Mouse (Mus musculus): ENCODE data around the gene Vmn1r230. TPM values are rescaled to one million over a fixed set of nuclear protein-coding genes. Genes with fewer than 3 reads are reported as not detected.

The Vmn1r230 gene
- not detected for polyA plus RNA-seq (2017; shearing (Covaris generic))

DNA sequence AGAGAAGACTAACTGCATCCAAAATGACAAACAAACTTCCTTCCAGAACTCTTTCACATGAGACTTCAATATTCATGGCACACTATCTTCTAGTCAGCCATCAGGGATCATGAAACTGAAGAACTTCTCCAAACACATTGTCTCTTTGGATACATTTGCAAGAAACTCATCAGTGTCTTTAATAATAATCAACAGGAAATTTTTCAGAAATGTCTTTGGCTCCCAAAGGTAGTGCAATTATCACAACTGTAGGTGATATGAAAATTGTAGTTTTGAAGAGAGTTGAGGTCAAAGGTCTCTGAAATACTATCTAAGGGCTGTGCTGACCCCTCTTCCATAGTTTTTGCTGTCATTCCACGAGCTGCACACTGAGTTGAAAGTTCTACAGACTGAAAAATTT is at the start of gene Vmn1r230:
TSS of gene Vmn1r230 (plus strand) at position 301 of the 400 bp plus-strand sequence.

GRCm38 (mm10) chr17:20811255-20811654 is 29.0 kb upstream of the Vmn1r230 start, which contains the start of gene Vmn1r229:
Gene Vmn1r229, plus strand, starts transcription at chr17:20811555.

Other genes with a start within 250 kb of the Vmn1r230 start
- gene Vmn2r110, start 244.0 kb upstream of the Vmn1r230 start, polyA plus RNA-seq (2017; shearing (Covaris generic)), result 0.06 TPM
- not detected for gene Fpr-rs3, start 215.6 kb upstream of the Vmn1r230 start, polyA plus RNA-seq (2017; shearing (Covaris generic))
- gene Vmn1r226, start 157.6 kb upstream of the Vmn1r230 start, polyA plus RNA-seq (2017; shearing (Covaris generic)), result not detected
- not detected for gene Vmn1r227, start 110.6 kb upstream of the Vmn1r230 start, polyA plus RNA-seq (2017; shearing (Covaris generic))
- gene Vmn1r228, start 54.3 kb upstream of the Vmn1r230 start, polyA plus RNA-seq (2017; shearing (Covaris generic)), result not detected
- gene Vmn1r229, start 28.9 kb upstream of the Vmn1r230 start, polyA plus RNA-seq (2017; shearing (Covaris generic)), result 0.02 TPM
- not detected for gene Vmn1r231, start 64.6 kb downstream of the Vmn1r230 start, polyA plus RNA-seq (2017; shearing (Covaris generic))
- not detected for gene Vmn1r232, start 79.3 kb downstream of the Vmn1r230 start, polyA plus RNA-seq (2017; shearing (Covaris generic))
- 312 TPM for gene Ppp2r1a, start 104.9 kb downstream of the Vmn1r230 start, polyA plus RNA-seq (2017; shearing (Covaris generic))
- gene Vmn1r233, start 156.0 kb downstream of the Vmn1r230 start, polyA plus RNA-seq (2017; shearing (Covaris generic)), result not detected
- 21.7 TPM for gene Zfp160, start 168.5 kb downstream of the Vmn1r230 start, polyA plus RNA-seq (2017; shearing (Covaris generic))